Mouse (Mus musculus) liver, embryonic 16.5 days (tissue): Measurements from ENCODE around the gene Fxr1. TPM values are rescaled to one million over a fixed set of nuclear protein-coding genes. Genes with fewer than 3 reads are reported as not detected.
A peak's percentile ranks its signal among the peaks of the same experiment; 100 is the strongest.
"Not testable (repeated sequence)": the region's sequence is repeated elsewhere in the genome, so short reads cannot be mapped to it uniquely, and the experiment has no call there.

Experiments
- ATAC-seq: fragments of 200-750 bp; cut with Nextera tagmentation; 2 replicates; pipeline ENCODE4 v1.8.0; 2017; ENCODE audit warnings: low read depth, mild to moderate bottlenecking, moderate number of reproducible peaks, moderate library complexity
- H3K27ac ChIP-seq: fragments of 300-500 bp; sonication (generic); 2 replicates; pipeline ENCODE4 v1.5.1; 2014; ENCODE audit warnings: mild to moderate bottlenecking, low read length
- H3K27me3 ChIP-seq: fragments of 300-500 bp; sonication (generic); 2 replicates; pipeline ENCODE4 v1.6.1; 2014; ENCODE audit warnings: low read depth, low read length, mixed read lengths; ENCODE audit not compliant: control insufficient read depth, insufficient read depth
- H3K36me3 ChIP-seq: fragments of 300-500 bp; sonication (generic); 2 replicates; pipeline ENCODE4 v1.6.1; 2014; ENCODE audit warnings: mild to moderate bottlenecking; ENCODE audit not compliant: control insufficient read depth, insufficient read depth
- H3K4me1 ChIP-seq: fragments of 300-500 bp; sonication (generic); 2 replicates; pipeline ENCODE4 v1.6.1; 2014; ENCODE audit warnings: low read depth, low read length, mixed read lengths; ENCODE audit not compliant: control insufficient read depth
- H3K4me2 ChIP-seq: fragments of 300-500 bp; sonication (generic); 2 replicates; pipeline ENCODE4 v1.6.1; 2014; ENCODE audit warnings: low read depth, low read length, mixed read lengths
- H3K4me3 ChIP-seq: fragments of 300-500 bp; sonication (generic); 2 replicates; pipeline ENCODE4 v1.5.1; 2014; ENCODE audit warnings: low read depth, mild to moderate bottlenecking, low read length
- H3K9ac ChIP-seq: fragments of 300-500 bp; sonication (generic); 2 replicates; pipeline ENCODE4 v1.6.1; 2014; ENCODE audit warnings: low read depth, low read length
- H3K9me3 ChIP-seq: fragments of 300-500 bp; sonication (generic); replicated peaks from 2 replicates; pipeline ENCODE4 v1.6.1; 2016; ENCODE audit warnings: low read length; ENCODE audit not compliant: control insufficient read depth
- WGBS: fragments of 180-500 bp; shearing (Covaris S2); extraction: QIAGEN DNeasy Blood & Tissue Kit; methylation state at CpG from one replicate; pipeline ENCODE4 v1.1.7; 2014; ENCODE audit not compliant: insufficient replicate concordance; 5-methylcytosine and 5-hydroxymethylcytosine counted together
- polyA plus RNA-seq: library from polyadenylated mRNA; unstranded; fragments of >200 nt; fragmentation: Nextera tagmentation; extraction: Ambion mirVana; gene quantifications from 2 replicates; pipeline ENCODE4 v1.2.1, GENCODE M21; 2015

Gene Fxr1
- polyA plus RNA-seq, 1 experiment from 2014 or later = 21.0 TPM

DNA sequence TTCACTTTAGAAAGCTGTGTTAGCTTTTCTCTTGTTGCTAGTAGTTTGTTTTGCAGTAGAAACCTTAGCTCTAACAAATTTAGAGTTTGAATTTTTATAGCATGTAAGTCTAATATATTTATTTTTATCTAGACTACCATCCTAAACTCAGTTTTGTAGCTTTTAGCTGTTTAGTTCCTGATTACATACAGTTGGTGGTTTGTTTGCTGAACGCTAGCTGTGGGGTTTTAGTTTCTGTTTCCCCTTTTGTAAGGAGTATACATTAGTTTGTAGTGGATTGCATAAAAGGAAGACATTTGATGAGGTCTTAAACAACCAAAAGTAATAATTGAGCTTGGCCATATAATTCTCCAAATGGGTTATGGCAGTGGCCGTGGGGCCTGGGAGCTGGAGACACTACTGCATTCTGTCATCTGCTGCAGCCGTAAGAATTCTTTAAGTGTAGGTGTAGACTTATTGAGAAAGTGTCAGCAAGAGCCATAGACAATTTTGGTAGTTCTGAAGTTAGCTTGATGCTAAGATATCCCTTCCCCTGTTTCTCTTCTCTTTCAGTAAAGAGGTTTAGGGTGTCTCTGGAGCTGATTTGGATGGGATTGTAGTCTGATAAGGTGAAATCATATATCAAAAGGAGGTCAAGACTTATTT is 14.1 kb downstream of the Fxr1 start:
- no peaks in the 10 kb centered on the region for H3K27me3 ChIP-seq
- peak overlapping the region; percentile 17; the same call in 1 of the 2 replicates for H3K4me2 ChIP-seq
- no peaks in the 10 kb centered on the region for H3K9me3 ChIP-seq
- H3K36me3 ChIP-seq = no peaks in the 10 kb centered on the region
- no peak overlapping the region for H3K9ac ChIP-seq
- no peak for ATAC-seq
- H3K4me1 ChIP-seq = peaks cover 12% of the 10 kb centered on the region
- H3K4me3 ChIP-seq = no peak overlapping the region
- no peak overlapping the region for H3K27ac ChIP-seq
- 62% methylated on average over 3 of the region's 3 CpGs for WGBS

- no peak for ATAC-seq
- no peaks in the 10 kb centered on the region for H3K9me3 ChIP-seq
- H3K4me1 ChIP-seq = peaks cover 12% of the 10 kb centered on the region
- no peak overlapping the region for H3K9ac ChIP-seq
- no peaks in the 10 kb centered on the region for H3K27me3 ChIP-seq
- no peak overlapping the region for H3K4me2 ChIP-seq
- WGBS = 67% methylated on average over 1 of the region's 1 CpGs
- no peaks in the 10 kb centered on the region for H3K36me3 ChIP-seq
- H3K27ac ChIP-seq = no peak overlapping the region
- no peak overlapping the region for H3K4me3 ChIP-seq
Observed at GRCm38 (mm10) chr3:34034803-34035202, 15.1 kb downstream of the Fxr1 start.

DNA sequence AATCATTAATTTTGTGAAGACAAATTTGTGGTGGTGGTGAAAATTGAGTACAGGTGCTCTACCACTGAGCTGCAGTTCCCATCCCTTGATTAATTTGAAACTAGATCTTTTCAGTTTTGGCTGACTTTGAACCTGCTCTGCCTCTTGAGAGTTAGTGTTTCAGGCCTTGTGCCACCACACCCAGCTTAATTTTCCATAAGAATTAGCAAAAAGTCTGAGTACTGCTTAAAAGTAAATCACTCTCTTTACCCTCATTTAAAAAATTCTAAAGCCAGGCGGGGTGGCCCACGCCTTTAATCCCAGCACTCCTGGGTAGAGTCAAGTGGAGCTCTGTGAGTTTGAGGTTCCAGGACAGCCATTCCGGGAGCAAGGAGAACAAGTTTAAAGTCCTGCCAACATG is 16.0 kb downstream of the Fxr1 start:
- Histone ChIP-seq H3K4me1 (peaks cover 9% of the 10 kb centered on the region), H3K27ac (no peak overlapping the region), H3K4me2 (no peak overlapping the region), H3K27me3 (no peaks in the 10 kb centered on the region), H3K9ac (no peak overlapping the region), H3K9me3 (no peaks in the 10 kb centered on the region), H3K4me3 (no peak overlapping the region), H3K36me3 (no peaks in the 10 kb centered on the region)
- no peak for ATAC-seq
- WGBS = 86% methylated on average over 3 of the region's 3 CpGs

DNA sequence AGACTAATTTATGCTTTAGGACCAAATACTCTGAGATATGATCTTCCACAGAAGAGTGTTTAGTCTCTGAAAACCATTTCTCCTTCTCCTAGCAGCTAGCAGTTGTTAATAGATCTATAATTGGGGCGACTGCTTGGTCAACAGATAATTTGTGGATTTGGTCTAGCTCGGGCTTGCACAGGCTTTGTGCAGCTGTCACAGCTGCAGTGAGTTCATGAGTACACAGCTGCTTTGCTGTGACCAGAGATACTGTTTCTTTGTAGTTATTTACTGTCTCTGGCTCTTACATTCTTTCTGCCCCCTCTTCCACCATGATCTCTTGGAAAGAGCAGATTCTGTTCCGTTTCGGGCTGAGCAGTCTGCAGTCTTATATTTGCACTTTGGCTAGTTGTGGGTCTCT is 22.2 kb downstream of the Fxr1 start:
- Histone ChIP-seq H3K4me3 (no peak overlapping the region), H3K27ac (no peak overlapping the region), H3K4me2 (no peak overlapping the region), H3K4me1 (no peaks in the 10 kb centered on the region), H3K27me3 (no peaks in the 10 kb centered on the region), H3K9me3 (no peaks in the 10 kb centered on the region), H3K36me3 (peaks cover 15% of the 10 kb centered on the region), H3K9ac (no peak overlapping the region)
- 85% methylated on average over 4 of the region's 4 CpGs for WGBS
- no peak for ATAC-seq

DNA sequence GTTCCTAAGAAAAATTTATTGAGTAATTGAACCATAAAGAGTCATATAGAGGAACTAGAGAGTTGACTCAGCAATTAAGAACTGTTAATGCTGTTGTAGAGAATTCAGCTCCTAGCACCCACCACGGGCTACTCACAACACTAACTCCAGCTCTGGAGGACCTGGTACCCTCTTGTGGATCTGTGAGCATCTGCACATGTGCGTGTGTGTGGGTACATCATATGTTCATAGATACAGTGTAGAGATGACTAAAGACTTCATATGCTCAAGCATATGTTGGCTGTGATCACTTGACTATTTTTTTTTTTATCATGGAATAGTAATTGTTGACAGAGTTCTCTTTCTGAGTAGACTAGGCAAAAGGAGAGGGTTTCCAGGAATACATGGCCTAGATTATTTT is 42.6 kb downstream of the Fxr1 start:
- Histone ChIP-seq H3K36me3 (peaks cover 29% of the 10 kb centered on the region), H3K4me1 (no peaks in the 10 kb centered on the region), H3K9me3 (no peaks in the 10 kb centered on the region), H3K27me3 (no peaks in the 10 kb centered on the region), H3K9ac (no peak overlapping the region), H3K4me3 (no peak overlapping the region), H3K27ac (no peak overlapping the region), H3K4me2 (no peak overlapping the region)
- no peak for ATAC-seq
- WGBS = 76% methylated on average over 2 of the region's 2 CpGs

DNA sequence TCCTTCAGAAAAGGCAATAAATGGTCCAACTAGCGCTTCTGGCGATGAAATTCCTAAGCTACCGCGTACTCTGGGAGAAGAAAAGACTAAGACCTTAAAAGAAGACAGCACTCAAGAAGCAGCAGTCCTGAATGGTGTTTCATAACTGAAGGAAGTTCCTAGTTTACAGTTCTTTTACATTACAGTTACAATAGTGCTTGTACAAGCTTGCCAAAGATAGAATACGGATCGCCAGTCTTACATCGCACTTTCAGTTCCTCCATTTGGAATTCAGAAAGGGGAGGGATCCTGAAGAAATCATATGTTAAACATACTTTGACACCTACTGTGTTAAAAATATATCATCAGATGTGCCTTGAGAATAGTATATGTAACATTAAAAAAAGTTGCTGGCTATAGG is 49.2 kb downstream of the Fxr1 start:
- H3K4me1 ChIP-seq = not testable (repeated sequence)

GRCm38 (mm10) chr3:34072726-34073125 is 53.0 kb downstream of the Fxr1 start:
- no peak overlapping the region for H3K27ac ChIP-seq
- no peak for ATAC-seq
- no peak overlapping the region for H3K4me2 ChIP-seq
- H3K27me3 ChIP-seq = no peaks in the 10 kb centered on the region
- no peak overlapping the region for H3K9ac ChIP-seq
- H3K9me3 ChIP-seq = no peaks in the 10 kb centered on the region
- H3K36me3 ChIP-seq = peaks cover 6% of the 10 kb centered on the region; the same call in 1 of the 2 replicates
- no peak overlapping the region for H3K4me3 ChIP-seq
- WGBS = 89% methylated on average over 6 of the region's 6 CpGs
- no peaks in the 10 kb centered on the region for H3K4me1 ChIP-seq

More for the DNA sequence above, 49.2 kb downstream of the Fxr1 start:
- H3K27ac ChIP-seq, H3K9ac ChIP-seq, H3K4me3 ChIP-seq, H3K36me3 ChIP-seq, H3K4me2 ChIP-seq, H3K27me3 ChIP-seq, ATAC-seq, H3K9me3 ChIP-seq: not testable (repeated sequence)
- WGBS = 95% methylated on average over 7 of the region's 7 CpGs

GRCm38 (mm10) chr3:34076058-34076759 is 56.5 kb downstream of the Fxr1 start:
- Histone ChIP-seq H3K27me3 (no peaks in the 10 kb centered on the region), H3K4me2 (no peak overlapping the region), H3K4me1 (peaks cover 11% of the 10 kb centered on the region), H3K9me3 (no peaks in the 10 kb centered on the region), H3K9ac (no peak overlapping the region), H3K4me3 (no peak overlapping the region), H3K36me3 (peaks cover 4% of the 10 kb centered on the region; the same call in 1 of the 2 replicates), H3K27ac (peak overlapping the region; percentile 17; the same call in 1 of the 2 replicates)
- 71% methylated on average over 6 of the region's 6 CpGs for WGBS
- peak; percentile 62 for ATAC-seq
